Mouse (Mus musculus) forebrain, embryonic 15.5 days (tissue): ENCODE measurements around the gene BC037034. TPM values are rescaled to one million over a fixed set of nuclear protein-coding genes. Genes with fewer than 3 reads are reported as not detected.
"Not testable (repeated sequence)": the region's sequence is repeated elsewhere in the genome, so short reads cannot be mapped to it uniquely, and the experiment has no call there.

ENCODE experiments used
- ATAC-seq: fragments of 200-750 bp; cut with Nextera tagmentation; replicated peaks from 2 replicates; pipeline ENCODE4 v1.8.0; 2017; ENCODE audit warnings: mild to moderate bottlenecking, moderate TSS enrichment, moderate library complexity
- H3K27ac ChIP-seq: fragments of 300-500 bp; sonication (generic); replicated peaks from 2 replicates; pipeline ENCODE4 v1.5.1; 2015; ENCODE audit warnings: mild to moderate bottlenecking, inconsistent platforms
- H3K27me3 ChIP-seq: fragments of 300-500 bp; sonication (generic); 2 replicates; pipeline ENCODE4 v1.6.1; 2015; ENCODE audit warnings: inconsistent platforms
- H3K36me3 ChIP-seq: fragments of 300-500 bp; sonication (generic); 2 replicates; pipeline ENCODE4 v1.6.1; 2015; ENCODE audit warnings: mild to moderate bottlenecking, inconsistent platforms
- H3K4me1 ChIP-seq: fragments of 300-500 bp; sonication (generic); 2 replicates; pipeline ENCODE4 v1.6.1; 2015; ENCODE audit warnings: inconsistent platforms
- H3K4me2 ChIP-seq: fragments of 300-500 bp; sonication (generic); replicated peaks from 2 replicates; pipeline ENCODE4 v1.6.1; 2015; ENCODE audit warnings: mild to moderate bottlenecking, inconsistent platforms
- H3K4me3 ChIP-seq: fragments of 300-500 bp; sonication (generic); 2 replicates; pipeline ENCODE4 v1.5.1; 2015; ENCODE audit warnings: mild to moderate bottlenecking, inconsistent platforms
- H3K9ac ChIP-seq: fragments of 300-500 bp; sonication (generic); replicated peaks from 2 replicates; pipeline ENCODE4 v1.6.1; 2015; ENCODE audit warnings: mild to moderate bottlenecking, inconsistent platforms
- H3K9me3 ChIP-seq: fragments of 300-500 bp; sonication (generic); 2 replicates; pipeline ENCODE4 v1.6.1; 2016; ENCODE audit warnings: inconsistent platforms
- WGBS: fragments of 180-500 bp; shearing (Covaris S2); methylation state at CpG from one replicate; pipeline ENCODE4 v1.1.7; 2015; ENCODE audit warnings: mixed read lengths; 5-methylcytosine and 5-hydroxymethylcytosine counted together
- polyA plus RNA-seq: library from polyadenylated mRNA; unstranded; fragments of >200 nt; fragmentation: Nextera tagmentation; extraction: Ambion mirVana; gene quantifications from 2 replicates; pipeline ENCODE4 v1.2.1, GENCODE M21; 2015

Gene BC037034
- polyA plus RNA-seq, 1 experiment from 2014 or later = 12.9 TPM

DNA sequence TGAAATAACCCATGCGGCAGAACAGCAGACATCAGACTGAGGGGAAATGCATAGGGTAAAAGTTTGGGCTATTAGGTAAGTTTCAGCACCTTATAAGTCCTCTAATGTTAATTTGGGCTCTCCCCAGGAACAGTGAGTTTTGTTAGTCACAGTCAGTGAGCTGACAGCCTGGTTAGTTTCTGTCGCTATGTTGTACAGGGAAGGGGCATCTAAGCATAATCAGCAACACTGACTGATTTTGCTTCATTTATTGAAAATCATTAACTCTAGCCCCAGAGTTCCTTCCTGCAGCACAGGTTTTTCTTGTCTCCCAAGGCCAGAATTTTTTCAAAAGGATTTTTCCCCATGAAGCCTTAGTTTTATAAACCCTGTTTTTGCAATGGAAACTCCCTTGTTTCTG lies 30.1 kb downstream of the BC037034 start:
- H3K9me3 ChIP-seq = no peaks in the 10 kb centered on the region
- no peak overlapping the region for H3K4me2 ChIP-seq
- no peaks in the 10 kb centered on the region for H3K4me1 ChIP-seq
- H3K27me3 ChIP-seq = no peaks in the 10 kb centered on the region
- H3K9ac ChIP-seq = no peak overlapping the region
- H3K4me3 ChIP-seq = no peak overlapping the region
- no peak overlapping the region for H3K27ac ChIP-seq
- H3K36me3 ChIP-seq = no peaks in the 10 kb centered on the region
- WGBS = 91% methylated on average over 2 of the region's 2 CpGs
- no peak for ATAC-seq

- Histone ChIP-seq H3K4me2 (no peak overlapping the region), H3K9ac (no peak overlapping the region), H3K36me3 (no peaks in the 10 kb centered on the region), H3K27me3 (no peaks in the 10 kb centered on the region), H3K4me1 (no peaks in the 10 kb centered on the region), H3K4me3 (no peak overlapping the region), H3K9me3 (no peaks in the 10 kb centered on the region), H3K27ac (no peak overlapping the region)
- WGBS = 95% methylated on average over 3 of the region's 3 CpGs
- no peak for ATAC-seq
Observed at GRCm38 (mm10) chr5:138229511-138229910, 34.3 kb downstream of the BC037034 start.

GRCm38 (mm10) chr5:138228026-138228425 lies 35.8 kb downstream of the BC037034 start:
- Histone ChIP-seq H3K9ac (no peak overlapping the region), H3K4me2 (no peak overlapping the region), H3K36me3 (no peaks in the 10 kb centered on the region), H3K4me1 (no peaks in the 10 kb centered on the region), H3K27ac (no peak overlapping the region), H3K4me3 (no peak overlapping the region), H3K9me3 (no peaks in the 10 kb centered on the region), H3K27me3 (no peaks in the 10 kb centered on the region)
- 56% methylated on average over 3 of the region's 3 CpGs for WGBS
- no peak for ATAC-seq

- Histone ChIP-seq H3K9ac (no peak overlapping the region), H3K4me2 (no peak overlapping the region), H3K9me3 (no peaks in the 10 kb centered on the region), H3K36me3 (no peaks in the 10 kb centered on the region), H3K27me3 (no peaks in the 10 kb centered on the region), H3K4me1 (no peaks in the 10 kb centered on the region), H3K27ac (no peak overlapping the region), H3K4me3 (no peak overlapping the region)
- WGBS = 80% methylated on average over 2 of the region's 2 CpGs
- ATAC-seq = no peak
Observed at GRCm38 (mm10) chr5:138227367-138227766, 36.5 kb downstream of the BC037034 start.

- Histone ChIP-seq H3K36me3 (no peaks in the 10 kb centered on the region), H3K9ac (no peak overlapping the region), H3K9me3 (no peaks in the 10 kb centered on the region), H3K27ac (no peak overlapping the region), H3K4me3 (no peak overlapping the region), H3K27me3 (no peaks in the 10 kb centered on the region), H3K4me2 (no peak overlapping the region), H3K4me1 (no peaks in the 10 kb centered on the region)
- WGBS = 88% methylated on average over 4 of the region's 4 CpGs
- ATAC-seq = no peak
Observed at GRCm38 (mm10) chr5:138226491-138226890, 37.3 kb downstream of the BC037034 start.

- Histone ChIP-seq H3K9me3 (no peaks in the 10 kb centered on the region), H3K27me3 (no peaks in the 10 kb centered on the region), H3K27ac (no peak within 1 kb of the TSS), H3K36me3 (no peaks in the 10 kb centered on the region), H3K4me1 (no peaks in the 10 kb centered on the region), H3K4me2 (no peak within 1 kb of the TSS), H3K9ac (no peak within 1 kb of the TSS), H3K4me3 (no peak within 1 kb of the TSS)
- WGBS = 58% methylated on average over 2 of the region's 2 CpGs
- ATAC-seq = no peak
Observed at GRCm38 (mm10) chr5:138225700-138226099, 38.1 kb downstream of the BC037034 start, which contains the start of gene Nxpe5. Gene Nxpe5, plus strand, starts transcription at chr5:138225898.

GRCm38 (mm10) chr5:138223287-138223686 lies 40.5 kb downstream of the BC037034 start:
- Histone ChIP-seq H3K36me3 (no peaks in the 10 kb centered on the region), H3K9ac (no peak overlapping the region), H3K4me2 (no peak overlapping the region), H3K4me3 (no peak overlapping the region), H3K27ac (no peak overlapping the region), H3K4me1 (no peaks in the 10 kb centered on the region), H3K9me3 (no peaks in the 10 kb centered on the region), H3K27me3 (no peaks in the 10 kb centered on the region)
- 62% methylated on average over 3 of the region's 3 CpGs for WGBS
- no peak for ATAC-seq

DNA sequence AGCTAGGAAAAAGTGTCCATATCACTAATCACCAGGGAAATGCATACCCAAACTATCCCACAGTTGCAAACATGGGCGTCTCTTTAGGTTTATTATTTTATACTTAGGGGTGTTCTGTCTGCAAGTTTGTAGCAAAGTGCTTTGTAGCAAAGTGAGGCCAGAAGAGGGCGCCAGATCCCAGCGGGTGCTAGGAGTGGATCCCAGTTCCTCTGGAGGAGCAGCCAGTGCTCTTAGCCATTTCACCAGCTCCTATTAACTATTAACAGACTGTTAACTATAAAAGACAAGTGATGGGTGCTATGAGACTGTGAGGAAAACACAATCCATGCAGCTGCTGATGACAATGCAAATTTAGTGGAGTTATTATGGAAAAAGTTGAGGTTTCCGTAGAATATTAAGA lies 41.7 kb downstream of the BC037034 start:
- H3K4me1 ChIP-seq = no peaks in the 10 kb centered on the region
- H3K27ac ChIP-seq = no peak overlapping the region
- 22% methylated on average over 4 of the region's 4 CpGs for WGBS
- no peak for ATAC-seq
- H3K9me3 ChIP-seq = no peaks in the 10 kb centered on the region
- no peak overlapping the region for H3K4me3 ChIP-seq
- H3K9ac ChIP-seq = no peak overlapping the region
- H3K27me3 ChIP-seq = no peaks in the 10 kb centered on the region
- H3K36me3 ChIP-seq = no peaks in the 10 kb centered on the region
- H3K4me2 ChIP-seq = no peak overlapping the region

- no peak for ATAC-seq
- H3K27ac ChIP-seq = no peak overlapping the region
- H3K4me1 ChIP-seq = no peaks in the 10 kb centered on the region
- 76% methylated on average over 2 of the region's 2 CpGs for WGBS
- no peak overlapping the region for H3K4me3 ChIP-seq
- H3K9me3 ChIP-seq = no peaks in the 10 kb centered on the region
- H3K27me3 ChIP-seq = no peaks in the 10 kb centered on the region
- H3K36me3 ChIP-seq = no peaks in the 10 kb centered on the region
- no peak overlapping the region for H3K9ac ChIP-seq
- no peak overlapping the region for H3K4me2 ChIP-seq
Observed at GRCm38 (mm10) chr5:138219864-138220263, 44.0 kb downstream of the BC037034 start.

- not testable (repeated sequence) for H3K4me2 ChIP-seq, ATAC-seq, H3K4me3 ChIP-seq, H3K36me3 ChIP-seq, H3K4me1 ChIP-seq, H3K27me3 ChIP-seq, H3K9ac ChIP-seq, H3K27ac ChIP-seq, H3K9me3 ChIP-seq
- 95% methylated on average over 13 of the region's 13 CpGs for WGBS
Observed at GRCm38 (mm10) chr5:138216632-138217031, 47.2 kb downstream of the BC037034 start.

Other genes with a start within 250 kb of the BC037034 start
- not detected in 2 replicates for gene Smok3a, start 242.8 kb downstream of the BC037034 start, polyA plus RNA-seq
- not detected in 2 replicates for gene Smok3b, start 242.6 kb downstream of the BC037034 start, polyA plus RNA-seq
- not detected in 2 replicates for gene Smok3c, start 210.8 kb downstream of the BC037034 start, polyA plus RNA-seq
- gene Zkscan1, start 178.9 kb downstream of the BC037034 start, polyA plus RNA-seq = 27.8 and 28.0 TPM in 2 replicates
- 113 and 118 TPM in 2 replicates for gene Zscan21, start 147.1 kb downstream of the BC037034 start, polyA plus RNA-seq
- 42.5 and 47.1 TPM in 2 replicates for gene Zfp113, start 108.3 kb downstream of the BC037034 start, polyA plus RNA-seq
- 289 and 293 TPM in 2 replicates for gene Cops6, start 103.0 kb downstream of the BC037034 start, polyA plus RNA-seq
- 29.5 and 29.6 TPM in 2 replicates for gene Ap4m1, start 92.0 kb downstream of the BC037034 start, polyA plus RNA-seq
- gene Mcm7, start 91.6 kb downstream of the BC037034 start, polyA plus RNA-seq = 188 and 191 TPM in 2 replicates
- gene Taf6, start 76.6 kb downstream of the BC037034 start, polyA plus RNA-seq = 90.9 and 96.2 TPM in 2 replicates
- gene Cnpy4, start 76.5 kb downstream of the BC037034 start, polyA plus RNA-seq = 34.7 and 36.8 TPM in 2 replicates
- gene Mblac1, start 69.7 kb downstream of the BC037034 start, polyA plus RNA-seq = 12.9 and 14.0 TPM in 2 replicates
- not detected in 2 replicates for gene Nxpe5, start 38.1 kb downstream of the BC037034 start, polyA plus RNA-seq
- gene Lamtor4, start 8.6 kb downstream of the BC037034 start, polyA plus RNA-seq = 75.3 and 84.8 TPM in 2 replicates
- gene Gal3st4, start 8.8 kb upstream of the BC037034 start, polyA plus RNA-seq = 1.6 and 2.1 TPM in 2 replicates
- 0.04 and 0.09 TPM in 2 replicates for gene Gm43720, start 15.9 kb upstream of the BC037034 start, polyA plus RNA-seq
- gene Gpc2, start 16.0 kb upstream of the BC037034 start, polyA plus RNA-seq = 177 and 189 TPM in 2 replicates
- 4.4 and 4.6 TPM in 2 replicates for gene Stag3, start 16.2 kb upstream of the BC037034 start, polyA plus RNA-seq
- not detected in 2 replicates for gene Pvrig, start 77.9 kb upstream of the BC037034 start, polyA plus RNA-seq
- 73.6 and 75.8 TPM in 2 replicates for gene Zfp157, start 177.4 kb upstream of the BC037034 start, polyA plus RNA-seq